19 mouse cellular contexts compared by ENCODE assay signal in the genomic region with DNA sequence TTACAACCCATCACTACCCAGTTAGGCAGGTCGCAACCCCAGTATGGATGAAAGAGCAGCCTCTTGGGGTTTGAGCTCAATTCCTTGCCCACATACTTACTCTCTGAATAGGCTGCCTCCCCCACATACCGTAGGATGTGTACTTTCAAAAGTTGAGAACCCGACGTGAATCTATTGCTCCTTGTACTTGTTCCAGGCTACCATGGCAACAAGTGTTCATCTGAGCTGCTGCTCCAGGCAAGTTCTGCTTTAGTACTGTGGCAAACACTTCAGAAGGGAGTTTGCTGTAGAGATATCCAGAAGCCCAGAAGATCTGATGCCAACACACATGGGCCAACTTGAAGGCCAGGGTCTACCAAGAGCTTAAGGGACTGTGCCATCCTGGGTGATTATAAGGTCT. TPM values are rescaled to one million over a fixed set of nuclear protein-coding genes. Genes with fewer than 3 reads are reported as not detected.
DNase-seq lines count a peak whose midpoint lies in the region; ATAC-seq and TF ChIP-seq lines count a peak whose summit lies in the region.
"Had no signal": no experiment of that assay in that cellular context is flagged by ENCODE, and none has a peak within 500 bp of the region (broad histone marks: within the 10 kb centered on the region; RNA-seq: fewer than 3 reads in every experiment).

No protein-coding gene starts in this region.

- no peak overlapping the region for H3K27ac ChIP-seq in intestine, embryonic 14.5 days (ENCODE audit: low read depth)
- H3K27ac ChIP-seq in intestine, embryonic 16.5 days (ENCODE audit: low read length) = no peak overlapping the region
- H3K27ac ChIP-seq in lung, embryonic 16.5 days (ENCODE audit: low read length) = 0 out of 2 replicates have a peak overlapping the region, but pooled peaks have one; percentile 18
- H3K27ac ChIP-seq in cerebellum, adult 2 months (ENCODE audit: insufficient read depth, low read length) = no peak overlapping the region
- no peak overlapping the region for H3K27ac ChIP-seq in midbrain, embryonic 14.5 days (replicated peaks; ENCODE audit: low read depth, low read length)
- H3K27ac ChIP-seq: embryonic facial prominence, embryonic 15.5 days; forebrain, embryonic 13.5 days; heart, embryonic 15.5 days; liver, embryonic 14.5 days; midbrain, embryonic 10.5 days had no signal

- H3K27me3 ChIP-seq in intestine, embryonic 14.5 days (replicated peaks; ENCODE audit: control insufficient read depth, insufficient read depth, low read length) = no peaks in the 10 kb centered on the region
- H3K27me3 ChIP-seq in intestine, embryonic 16.5 days (replicated peaks; ENCODE audit: control insufficient read depth, insufficient read depth, low read length) = no peaks in the 10 kb centered on the region
- H3K27me3 ChIP-seq in lung, embryonic 16.5 days (ENCODE audit: control insufficient read depth, insufficient read depth, low read depth, low read length) = no peaks in the 10 kb centered on the region
- no peaks in the 10 kb centered on the region for H3K27me3 ChIP-seq in cerebellum, adult 2 months (ENCODE audit: control insufficient read depth, insufficient read depth, low read length)
- H3K27me3 ChIP-seq in midbrain, embryonic 14.5 days (ENCODE audit: control insufficient read depth, insufficient read depth, low read length) = no peaks in the 10 kb centered on the region
- H3K27me3 ChIP-seq: embryonic facial prominence, embryonic 15.5 days; forebrain, embryonic 13.5 days; heart, embryonic 15.5 days had no signal

- WGBS in intestine, embryonic 14.5 days = 72% methylated on average over 4 of the region's 4 CpGs
- 73% methylated on average over 4 of the region's 4 CpGs for WGBS in intestine, embryonic 16.5 days
- 51% methylated on average over 4 of the region's 4 CpGs for WGBS in lung, embryonic 16.5 days
- 38% methylated on average over 4 of the region's 4 CpGs for WGBS in cerebellum, adult 2 months
- 65% methylated on average over 4 of the region's 4 CpGs for WGBS in midbrain, embryonic 14.5 days

- no peaks in the 10 kb centered on the region for H3K9me3 ChIP-seq in intestine, embryonic 14.5 days (ENCODE audit: control insufficient read depth, low read length)
- no peaks in the 10 kb centered on the region for H3K9me3 ChIP-seq in intestine, embryonic 16.5 days (ENCODE audit: control insufficient read depth, low read length)
- H3K9me3 ChIP-seq in lung, embryonic 16.5 days (ENCODE audit: control insufficient read depth, low read length) = no peaks in the 10 kb centered on the region
- H3K9me3 ChIP-seq in midbrain, embryonic 14.5 days (ENCODE audit: control insufficient read depth, low read length) = no peaks in the 10 kb centered on the region
- H3K9me3 ChIP-seq: embryonic facial prominence, embryonic 15.5 days; forebrain, embryonic 13.5 days; heart, embryonic 15.5 days; limb, embryonic 10.5 days; midbrain, embryonic 10.5 days had no signal

- TF ChIP-seq CTCF in cerebellum, adult 2 months (IDR thresholded peaks at IDR 0.05; ENCODE audit: borderline replicate concordance, insufficient read depth, low read depth, low read length) = no peak

- H3K36me3 ChIP-seq in intestine, embryonic 14.5 days (ENCODE audit: control insufficient read depth, insufficient read depth, low read length) = no peaks in the 10 kb centered on the region
- H3K36me3 ChIP-seq in intestine, embryonic 16.5 days (ENCODE audit: control insufficient read depth, insufficient read depth, low read length) = no peaks in the 10 kb centered on the region
- no peaks in the 10 kb centered on the region for H3K36me3 ChIP-seq in lung, embryonic 16.5 days (ENCODE audit: control insufficient read depth, insufficient read depth, low read length)
- no peaks in the 10 kb centered on the region for H3K36me3 ChIP-seq in midbrain, embryonic 14.5 days (ENCODE audit: control insufficient read depth, insufficient read depth, low read length)
- H3K36me3 ChIP-seq: embryonic facial prominence, embryonic 15.5 days; heart, embryonic 15.5 days; limb, embryonic 10.5 days; midbrain, embryonic 10.5 days had no signal

- peak; percentile 39 for DNase-seq in intestine, embryonic 14.5 days (ENCODE audit: low spot score)
- peak; percentile 46 to 49 for DNase-seq in right cerebral cortex, adult 2 months (ENCODE audit: low spot score in 2 of 2)
- DNase-seq in right cerebral cortex, postnatal 4 days = no peak
- no peak for DNase-seq in cerebellum, adult 2 months
- DNase-seq in midbrain, embryonic 14.5 days = no peak
- no peak for DNase-seq in spleen, postnatal 36 days (ENCODE audit: low spot score in 2 of 2)
- DNase-seq: cerebellum, postnatal 14 days; gastrocnemius, postnatal 36 days; kidney, postnatal 10 days had no signal

- H3K4me3 ChIP-seq in intestine, embryonic 14.5 days (ENCODE audit: low read depth, low read length) = no peak overlapping the region
- H3K4me3 ChIP-seq in intestine, embryonic 16.5 days (ENCODE audit: low read length) = no peak overlapping the region
- no peak overlapping the region for H3K4me3 ChIP-seq in lung, embryonic 16.5 days (ENCODE audit: low read length)
- H3K4me3 ChIP-seq in cerebellum, adult 2 months (replicated peaks; ENCODE audit: insufficient read depth, low read depth, low read length) = no peak overlapping the region
- H3K4me3 ChIP-seq in midbrain, embryonic 14.5 days (replicated peaks; ENCODE audit: low read depth, low read length) = no peak overlapping the region
- H3K4me3 ChIP-seq: embryonic facial prominence, embryonic 15.5 days; forebrain, embryonic 13.5 days; heart, embryonic 15.5 days; limb, embryonic 10.5 days; midbrain, embryonic 10.5 days had no signal

- TF ChIP-seq POLR2A in cerebellum, adult 2 months (IDR thresholded peaks at IDR 0.05; ENCODE audit: borderline replicate concordance, insufficient read depth, low read length) = no peak

- peaks cover 6% of the 10 kb centered on the region; the same call in 1 of the 2 replicates for H3K4me1 ChIP-seq in intestine, embryonic 14.5 days (replicated peaks; ENCODE audit: control insufficient read depth, insufficient read depth, low read length)
- 0 out of 2 replicates have a peak, but pooled peaks cover 9% of the 10 kb centered on the region for H3K4me1 ChIP-seq in intestine, embryonic 16.5 days (ENCODE audit: control insufficient read depth, insufficient read depth, low read length)
- peaks cover 18% of the 10 kb centered on the region for H3K4me1 ChIP-seq in lung, embryonic 16.5 days (replicated peaks; ENCODE audit: control insufficient read depth, insufficient read depth, low read length)
- 0 out of 2 replicates have a peak, but pooled peaks cover 3% of the 10 kb centered on the region for H3K4me1 ChIP-seq in cerebellum, adult 2 months (ENCODE audit: control insufficient read depth, insufficient read depth, low read length)
- H3K4me1 ChIP-seq in midbrain, embryonic 14.5 days (ENCODE audit: control insufficient read depth, insufficient read depth, low read length) = no peaks in the 10 kb centered on the region

- no peak for ATAC-seq in intestine, embryonic 14.5 days (replicated peaks; ENCODE audit: low FRiP score, low TSS enrichment, low read depth)
- no peak for ATAC-seq in intestine, embryonic 16.5 days
- peak; percentile 66 for ATAC-seq in lung, embryonic 16.5 days (ENCODE audit: low read depth)
- ATAC-seq in midbrain, embryonic 14.5 days (ENCODE audit: low FRiP score, low TSS enrichment) = no peak
- ATAC-seq: CD4-positive, CD25-positive, alpha-beta regulatory T cell, adult 4 months; forebrain, embryonic 13.5 days; hindbrain, embryonic 16.5 days had no signal

- no peak overlapping the region for H3K4me2 ChIP-seq in intestine, embryonic 14.5 days (ENCODE audit: low read length)
- H3K4me2 ChIP-seq in intestine, embryonic 16.5 days (ENCODE audit: low read depth, low read length) = no peak overlapping the region
- H3K4me2 ChIP-seq in lung, embryonic 16.5 days (ENCODE audit: low read depth, low read length) = no peak overlapping the region
- no peak overlapping the region for H3K4me2 ChIP-seq in midbrain, embryonic 14.5 days (ENCODE audit: low read length)
- H3K4me2 ChIP-seq: embryonic facial prominence, embryonic 15.5 days; forebrain, embryonic 13.5 days; heart, embryonic 15.5 days had no signal

- H3K9ac ChIP-seq in intestine, embryonic 14.5 days (ENCODE audit: low read length) = no peak overlapping the region
- H3K9ac ChIP-seq in intestine, embryonic 16.5 days (ENCODE audit: low read depth, low read length) = no peak overlapping the region
- H3K9ac ChIP-seq in lung, embryonic 16.5 days (ENCODE audit: low read length) = no peak overlapping the region
- no peak overlapping the region for H3K9ac ChIP-seq in midbrain, embryonic 14.5 days (replicated peaks; ENCODE audit: low read length)
- H3K9ac ChIP-seq: embryonic facial prominence, embryonic 15.5 days; forebrain, embryonic 13.5 days; heart, embryonic 15.5 days; liver, embryonic 14.5 days had no signal

RNA-seq across cellular contexts. Expression of a gene that starts 16.1 kb away (rescaled TPM):
- polyA plus RNA-seq in intestine, embryonic 14.5 days (2014; fragmentation: Nextera tagmentation; extraction: Ambion mirVana) = not detected in 2 replicates
- not detected in 2 replicates for polyA plus RNA-seq in intestine, embryonic 16.5 days (2015; fragmentation: Nextera tagmentation; extraction: Ambion mirVana)
- not detected in 2 replicates for polyA plus RNA-seq in lung, embryonic 16.5 days (2015; fragmentation: Nextera tagmentation; extraction: Ambion mirVana)
- not detected in 2 replicates for polyA plus RNA-seq in cerebellum, adult 2 months (2012; rRNA removed)
- not detected in 2 replicates for polyA plus RNA-seq in midbrain, embryonic 14.5 days (2014; fragmentation: Nextera tagmentation; extraction: Ambion mirVana)
- polyA plus RNA-seq: CD4-positive, CD25-positive, alpha-beta regulatory T cell, adult 4 months; forebrain, embryonic 13.5 days; hindbrain, embryonic 16.5 days; limb, embryonic 10.5 days; liver, embryonic 14.5 days; midbrain, embryonic 10.5 days had no signal

RNA-seq across cellular contexts. Expression of a gene that starts 26.8 kb away (rescaled TPM):
- polyA plus RNA-seq in intestine, embryonic 14.5 days (2014; fragmentation: Nextera tagmentation; extraction: Ambion mirVana) = 24.8 and 26.9 TPM in 2 replicates
- polyA plus RNA-seq in intestine, embryonic 16.5 days (2015; fragmentation: Nextera tagmentation; extraction: Ambion mirVana) = 25.3 and 28.1 TPM in 2 replicates
- 49.6 and 113 TPM in 2 replicates for polyA plus RNA-seq in lung, embryonic 16.5 days (2015; fragmentation: Nextera tagmentation; extraction: Ambion mirVana)
- 10.9 TPM in 2 replicates for polyA plus RNA-seq in cerebellum, adult 2 months (2012; rRNA removed)
- polyA plus RNA-seq in midbrain, embryonic 14.5 days (2014; fragmentation: Nextera tagmentation; extraction: Ambion mirVana) = 9.5 and 33.7 TPM in 2 replicates

RNA-seq across cellular contexts. Expression of a gene that starts 33.9 kb away (rescaled TPM):
- polyA plus RNA-seq in intestine, embryonic 14.5 days (2014; fragmentation: Nextera tagmentation; extraction: Ambion mirVana) = not detected in 2 replicates
- not detected in 2 replicates for polyA plus RNA-seq in intestine, embryonic 16.5 days (2015; fragmentation: Nextera tagmentation; extraction: Ambion mirVana)
- polyA plus RNA-seq in lung, embryonic 16.5 days (2015; fragmentation: Nextera tagmentation; extraction: Ambion mirVana) = 1.2 and 2.8 TPM in 2 replicates
- 0.20 and 0.35 TPM in 2 replicates for polyA plus RNA-seq in cerebellum, adult 2 months (2012; rRNA removed)
- 0.04 TPM in 1 of 2 replicates, not detected in the other for polyA plus RNA-seq in midbrain, embryonic 14.5 days (2014; fragmentation: Nextera tagmentation; extraction: Ambion mirVana)
- polyA plus RNA-seq: CD4-positive, CD25-positive, alpha-beta regulatory T cell, adult 4 months; limb, embryonic 10.5 days; liver, embryonic 14.5 days; midbrain, embryonic 10.5 days had no signal

RNA-seq across cellular contexts. Expression of a gene that starts 44.7 kb away (rescaled TPM):
- 4.5 and 5.2 TPM in 2 replicates for polyA plus RNA-seq in intestine, embryonic 14.5 days (2014; fragmentation: Nextera tagmentation; extraction: Ambion mirVana)
- polyA plus RNA-seq in intestine, embryonic 16.5 days (2015; fragmentation: Nextera tagmentation; extraction: Ambion mirVana) = 15.7 and 15.9 TPM in 2 replicates
- not detected in 2 replicates for polyA plus RNA-seq in lung, embryonic 16.5 days (2015; fragmentation: Nextera tagmentation; extraction: Ambion mirVana)
- not detected in 2 replicates for polyA plus RNA-seq in cerebellum, adult 2 months (2012; rRNA removed)
- not detected in 2 replicates for polyA plus RNA-seq in midbrain, embryonic 14.5 days (2014; fragmentation: Nextera tagmentation; extraction: Ambion mirVana)
- polyA plus RNA-seq: CD4-positive, CD25-positive, alpha-beta regulatory T cell, adult 4 months; embryonic facial prominence, embryonic 15.5 days; forebrain, embryonic 13.5 days; heart, embryonic 15.5 days; hindbrain, embryonic 16.5 days; limb, embryonic 10.5 days; midbrain, embryonic 10.5 days had no signal

Comparison
In these comparisons a context has a peak if more than half of its experiments do, and no peak if none do; other contexts are left out.
1. DNase-seq: peak in intestine, embryonic 14.5 days (single experiment) and right cerebral cortex, adult 2 months (2 of 2); none in right cerebral cortex, postnatal 4 days (single experiment), cerebellum, adult 2 months (0 of 2), midbrain, embryonic 14.5 days (single experiment) and spleen, postnatal 36 days (0 of 2).